Mouse (Mus musculus): Measurements from ENCODE around the gene Pml. TPM values are rescaled to one million over a fixed set of nuclear protein-coding genes. Genes with fewer than 3 reads are reported as not detected.

Pml gene
- polyA plus RNA-seq, 1 experiment from 2014 or later, result 13.5 TPM

DNA sequence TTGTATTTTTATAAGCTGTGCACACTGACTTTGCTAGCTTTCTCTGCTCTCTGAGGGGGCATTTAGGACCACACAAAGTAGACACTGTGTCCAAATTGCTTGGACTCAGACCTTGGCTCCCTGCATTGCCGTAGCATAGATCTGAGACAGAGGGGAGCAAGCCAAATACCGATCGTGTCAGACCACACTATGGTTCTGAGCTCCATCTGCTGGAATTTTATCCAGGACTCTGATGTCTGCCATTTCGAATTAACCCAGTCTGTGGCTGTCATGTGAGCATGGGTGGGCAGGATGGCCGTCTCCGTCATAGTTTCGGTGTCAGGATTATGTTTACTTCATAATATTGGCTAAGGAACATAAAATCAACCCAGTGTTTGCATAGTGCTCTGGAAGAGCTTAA, 33.8 kb upstream of the Pml start:
- Histone ChIP-seq H3K4me2 (no peak overlapping the region), H3K9me3 (replicated peaks; ENCODE audit: control insufficient read depth, low read length) (no peaks in the 10 kb centered on the region), H3K27me3 (ENCODE audit: control insufficient read depth, insufficient read depth, low read length) (no peaks in the 10 kb centered on the region), H3K36me3 (ENCODE audit: control insufficient read depth, insufficient read depth, low read length) (no peaks in the 10 kb centered on the region), H3K27ac (ENCODE audit: low read depth, low read length) (no peak overlapping the region), H3K4me1 (ENCODE audit: control insufficient read depth, insufficient read depth, low read length) (peaks cover 15% of the 10 kb centered on the region; the same call in 1 of the 2 replicates), H3K4me3 (ENCODE audit: low read depth, low read length) (no peak overlapping the region), H3K9ac (ENCODE audit: low read depth, low read length) (no peak overlapping the region)
- ATAC-seq (replicated peaks; ENCODE audit: insufficient number of reproducible peaks, low FRiP score, low TSS enrichment), result no peak
- WGBS (ENCODE audit: insufficient replicate concordance), result 72% methylated on average over 7 of the region's 7 CpGs

- H3K9ac ChIP-seq (ENCODE audit: low read depth, low read length), result no peak overlapping the region
- ATAC-seq (replicated peaks; ENCODE audit: insufficient number of reproducible peaks, low FRiP score, low TSS enrichment), result no peak
- H3K27me3 ChIP-seq (ENCODE audit: control insufficient read depth, insufficient read depth, low read length), result no peaks in the 10 kb centered on the region
- no peak overlapping the region for H3K27ac ChIP-seq (ENCODE audit: low read depth, low read length)
- H3K36me3 ChIP-seq (ENCODE audit: control insufficient read depth, insufficient read depth, low read length), result no peaks in the 10 kb centered on the region
- H3K4me1 ChIP-seq (ENCODE audit: control insufficient read depth, insufficient read depth, low read length), result peaks cover 15% of the 10 kb centered on the region; the same call in 1 of the 2 replicates
- H3K4me3 ChIP-seq (ENCODE audit: low read depth, low read length), result no peak overlapping the region
- no peaks in the 10 kb centered on the region for H3K9me3 ChIP-seq (replicated peaks; ENCODE audit: control insufficient read depth, low read length)
- 61% methylated on average over 3 of the region's 3 CpGs for WGBS (ENCODE audit: insufficient replicate concordance)
- H3K4me2 ChIP-seq, result no peak overlapping the region
These were observed 32.0 kb upstream of the Pml start for GRCm38 (mm10) chr9:58281597-58281996.

GRCm38 (mm10) chr9:58280259-58281109, 30.9 kb upstream of the Pml start:
- Histone ChIP-seq H3K4me3 (ENCODE audit: low read depth, low read length) (no peak overlapping the region), H3K9ac (ENCODE audit: low read depth, low read length) (0 out of 2 replicates have a peak overlapping the region, but pooled peaks have one; percentile 22), H3K9me3 (replicated peaks; ENCODE audit: control insufficient read depth, low read length) (no peaks in the 10 kb centered on the region), H3K36me3 (ENCODE audit: control insufficient read depth, insufficient read depth, low read length) (no peaks in the 10 kb centered on the region), H3K27ac (ENCODE audit: low read depth, low read length) (no peak overlapping the region), H3K4me1 (ENCODE audit: control insufficient read depth, insufficient read depth, low read length) (peaks cover 19% of the 10 kb centered on the region), H3K4me2 (peak overlapping the region; percentile 35; the same call in 1 of the 2 replicates), H3K27me3 (ENCODE audit: control insufficient read depth, insufficient read depth, low read length) (no peaks in the 10 kb centered on the region)
- ATAC-seq (replicated peaks; ENCODE audit: insufficient number of reproducible peaks, low FRiP score, low TSS enrichment), result no peak
- 35% methylated on average over 9 of the region's 9 CpGs for WGBS (ENCODE audit: insufficient replicate concordance)

DNA sequence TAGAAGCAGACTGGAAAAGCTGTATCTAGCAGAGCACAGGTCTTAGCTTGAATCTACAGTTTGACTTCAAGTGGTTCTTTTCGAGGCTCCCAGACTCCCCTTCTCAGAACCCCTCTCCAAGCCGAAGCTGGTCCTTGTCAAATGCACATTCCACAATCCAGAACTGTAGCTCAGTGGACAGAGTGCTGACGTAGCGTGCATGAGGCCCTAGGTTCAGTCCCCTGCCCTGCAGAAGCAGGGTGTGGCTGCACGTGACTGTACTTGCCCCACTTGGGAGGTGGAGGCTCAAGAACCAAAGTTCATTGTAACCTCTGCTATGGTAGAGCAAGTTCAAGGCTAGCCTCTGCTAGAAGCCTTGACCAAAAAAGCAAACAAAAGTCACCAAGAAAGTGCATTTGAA, 30.2 kb upstream of the Pml start:
- Histone ChIP-seq H3K4me2 (no peak overlapping the region), H3K9me3 (replicated peaks; ENCODE audit: control insufficient read depth, low read length) (no peaks in the 10 kb centered on the region), H3K9ac (ENCODE audit: low read depth, low read length) (no peak overlapping the region), H3K27me3 (ENCODE audit: control insufficient read depth, insufficient read depth, low read length) (no peaks in the 10 kb centered on the region), H3K4me1 (ENCODE audit: control insufficient read depth, insufficient read depth, low read length) (peaks cover 26% of the 10 kb centered on the region), H3K27ac (ENCODE audit: low read depth, low read length) (no peak overlapping the region), H3K4me3 (ENCODE audit: low read depth, low read length) (no peak overlapping the region), H3K36me3 (ENCODE audit: control insufficient read depth, insufficient read depth, low read length) (no peaks in the 10 kb centered on the region)
- ATAC-seq (replicated peaks; ENCODE audit: insufficient number of reproducible peaks, low FRiP score, low TSS enrichment), result no peak
- WGBS (ENCODE audit: insufficient replicate concordance), result 42% methylated on average over 5 of the region's 5 CpGs

- H3K9ac ChIP-seq (ENCODE audit: low read depth, low read length), result no peak overlapping the region
- peaks cover 32% of the 10 kb centered on the region for H3K4me1 ChIP-seq (ENCODE audit: control insufficient read depth, insufficient read depth, low read length)
- H3K27me3 ChIP-seq (ENCODE audit: control insufficient read depth, insufficient read depth, low read length), result no peaks in the 10 kb centered on the region
- H3K36me3 ChIP-seq (ENCODE audit: control insufficient read depth, insufficient read depth, low read length), result no peaks in the 10 kb centered on the region
- H3K27ac ChIP-seq (ENCODE audit: low read depth, low read length), result no peak overlapping the region
- no peaks in the 10 kb centered on the region for H3K9me3 ChIP-seq (replicated peaks; ENCODE audit: control insufficient read depth, low read length)
- WGBS (ENCODE audit: insufficient replicate concordance), result 63% methylated on average over 4 of the region's 4 CpGs
- no peak overlapping the region for H3K4me3 ChIP-seq (ENCODE audit: low read depth, low read length)
- ATAC-seq (replicated peaks; ENCODE audit: insufficient number of reproducible peaks, low FRiP score, low TSS enrichment), result no peak
- H3K4me2 ChIP-seq, result no peak overlapping the region
These were observed 29.5 kb upstream of the Pml start for GRCm38 (mm10) chr9:58278821-58279723.

DNA sequence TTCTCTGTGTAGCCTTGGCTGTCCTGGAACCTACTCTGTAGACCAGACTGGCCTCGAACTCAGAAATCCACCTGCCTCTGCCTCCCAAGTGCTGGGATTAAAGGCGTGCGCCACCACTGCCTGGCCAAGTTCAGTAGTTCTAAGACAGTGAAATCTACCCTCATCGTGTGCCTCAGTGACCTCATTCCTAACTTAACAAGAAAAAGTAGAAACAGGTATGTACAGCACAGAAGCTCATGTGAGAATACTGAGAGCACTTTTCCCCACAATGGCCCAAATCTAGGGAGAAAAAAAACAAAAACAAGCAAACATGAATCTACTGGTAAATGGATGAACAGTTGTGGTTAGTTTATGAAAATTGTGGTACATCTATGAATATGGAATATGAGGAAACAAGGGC, 28.7 kb upstream of the Pml start:
- Histone ChIP-seq H3K4me2 (no peak overlapping the region), H3K9me3 (replicated peaks; ENCODE audit: control insufficient read depth, low read length) (no peaks in the 10 kb centered on the region), H3K9ac (ENCODE audit: low read depth, low read length) (no peak overlapping the region), H3K36me3 (ENCODE audit: control insufficient read depth, insufficient read depth, low read length) (no peaks in the 10 kb centered on the region), H3K27me3 (ENCODE audit: control insufficient read depth, insufficient read depth, low read length) (no peaks in the 10 kb centered on the region), H3K4me3 (ENCODE audit: low read depth, low read length) (no peak overlapping the region), H3K4me1 (ENCODE audit: control insufficient read depth, insufficient read depth, low read length) (peaks cover 32% of the 10 kb centered on the region), H3K27ac (ENCODE audit: low read depth, low read length) (no peak overlapping the region)
- 87% methylated on average over 4 of the region's 4 CpGs for WGBS (ENCODE audit: insufficient replicate concordance)
- ATAC-seq (replicated peaks; ENCODE audit: insufficient number of reproducible peaks, low FRiP score, low TSS enrichment), result no peak

- H3K9me3 ChIP-seq (replicated peaks; ENCODE audit: control insufficient read depth, low read length), result no peaks in the 10 kb centered on the region
- H3K4me2 ChIP-seq, result no peak overlapping the region
- H3K4me3 ChIP-seq (ENCODE audit: low read depth, low read length), result no peak overlapping the region
- no peak overlapping the region for H3K27ac ChIP-seq (ENCODE audit: low read depth, low read length)
- no peak overlapping the region for H3K9ac ChIP-seq (ENCODE audit: low read depth, low read length)
- no peaks in the 10 kb centered on the region for H3K27me3 ChIP-seq (ENCODE audit: control insufficient read depth, insufficient read depth, low read length)
- ATAC-seq (replicated peaks; ENCODE audit: insufficient number of reproducible peaks, low FRiP score, low TSS enrichment), result no peak
- no peaks in the 10 kb centered on the region for H3K36me3 ChIP-seq (ENCODE audit: control insufficient read depth, insufficient read depth, low read length)
- H3K4me1 ChIP-seq (ENCODE audit: control insufficient read depth, insufficient read depth, low read length), result peaks cover 25% of the 10 kb centered on the region
- WGBS (ENCODE audit: insufficient replicate concordance), result 68% methylated on average over 5 of the region's 5 CpGs
These were observed 26.8 kb upstream of the Pml start for GRCm38 (mm10) chr9:58276346-58276745.

GRCm38 (mm10) chr9:58275797-58276196, 26.2 kb upstream of the Pml start:
- H3K4me3 ChIP-seq (ENCODE audit: low read depth, low read length), result no peak overlapping the region
- peak overlapping the region; percentile 49 for H3K4me2 ChIP-seq
- no peaks in the 10 kb centered on the region for H3K36me3 ChIP-seq (ENCODE audit: control insufficient read depth, insufficient read depth, low read length)
- ATAC-seq (replicated peaks; ENCODE audit: insufficient number of reproducible peaks, low FRiP score, low TSS enrichment), result no peak
- H3K9ac ChIP-seq (ENCODE audit: low read depth, low read length), result peak overlapping the region; percentile 63; the same call in 1 of the 2 replicates
- H3K27ac ChIP-seq (ENCODE audit: low read depth, low read length), result peak overlapping the region; percentile 85
- 65% methylated on average over 3 of the region's 3 CpGs for WGBS (ENCODE audit: insufficient replicate concordance)
- no peaks in the 10 kb centered on the region for H3K9me3 ChIP-seq (replicated peaks; ENCODE audit: control insufficient read depth, low read length)
- H3K27me3 ChIP-seq (ENCODE audit: control insufficient read depth, insufficient read depth, low read length), result no peaks in the 10 kb centered on the region
- peaks cover 25% of the 10 kb centered on the region for H3K4me1 ChIP-seq (ENCODE audit: control insufficient read depth, insufficient read depth, low read length)

All from heart, embryonic 11.5 days (tissue).